Comparison of ENCODE assay signal across 8 mouse cellular contexts in the genomic region with DNA sequence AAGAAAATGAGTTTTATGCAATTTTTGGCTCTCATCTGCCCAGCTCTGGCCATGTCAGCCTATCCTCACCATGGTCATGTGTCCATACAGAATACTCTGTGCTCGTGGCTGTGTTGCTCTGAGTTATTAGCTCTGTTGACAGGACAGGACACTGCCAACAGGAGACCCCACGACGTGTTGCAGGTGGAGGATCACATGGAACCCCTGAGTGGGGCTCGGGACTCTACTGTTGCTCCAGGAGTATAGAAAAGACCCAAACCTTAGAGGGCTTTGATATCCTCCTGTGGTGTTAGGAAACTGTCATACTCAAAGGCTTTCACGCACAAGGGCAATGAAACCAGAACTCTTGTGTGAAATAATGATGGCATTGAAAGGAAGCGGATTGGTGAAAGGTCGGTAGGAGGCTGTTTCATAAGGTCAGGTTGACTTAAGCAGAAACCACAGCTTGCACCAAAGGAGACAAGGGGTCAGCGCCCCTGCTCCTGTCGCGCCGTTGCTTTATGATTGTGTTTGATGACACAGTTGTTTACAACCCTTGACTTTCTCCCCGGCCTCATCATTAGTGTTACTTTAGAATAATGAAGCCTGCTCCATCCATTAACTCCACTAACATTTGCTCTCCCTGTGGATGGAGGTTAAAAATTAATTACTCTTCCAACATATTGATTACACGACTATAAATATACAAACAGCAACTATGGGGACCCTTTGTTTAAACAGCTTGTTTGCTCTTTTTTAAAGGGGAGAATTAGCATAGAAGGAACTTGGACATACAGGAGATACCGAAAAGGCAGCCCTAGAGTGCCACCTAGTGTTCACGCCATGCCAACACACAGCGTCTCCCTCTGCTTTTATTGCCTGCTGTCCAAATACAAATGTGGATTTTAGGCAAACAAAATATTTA. TPM values are rescaled to one million over a fixed set of nuclear protein-coding genes. Genes with fewer than 3 reads are reported as not detected.
DNase-seq lines count a peak whose midpoint lies in the region; ATAC-seq and TF ChIP-seq lines count a peak whose summit lies in the region.

No protein-coding gene starts in this region.

- peak; percentile 79 for DNase-seq in heart, adult 8-10 months (ENCODE audit: low spot score)
- peak; percentile 86 for DNase-seq in embryo, embryonic 10.5 days (ENCODE audit: low spot score)
- DNase-seq in gastrocnemius, postnatal 25 days = peak; percentile 31
- DNase-seq in midbrain, postnatal 0 days (ENCODE audit: low spot score) = peak; percentile 78
- DNase-seq in spleen, postnatal 14 days (ENCODE audit: low spot score in 2 of 2) = peak; percentile 16 to 61

- WGBS in heart, embryonic 12.5 days = 39% methylated on average over 16 of the region's 16 CpGs
- 11% methylated on average over 16 of the region's 16 CpGs for WGBS in kidney, embryonic 14.5 days
- WGBS in limb, embryonic 15.5 days = 14% methylated on average over 16 of the region's 16 CpGs
- 38% methylated on average over 16 of the region's 16 CpGs for WGBS in midbrain, postnatal 0 days

- H3K9ac ChIP-seq in heart, embryonic 12.5 days = no peak overlapping the region
- H3K9ac ChIP-seq in kidney, embryonic 14.5 days (ENCODE audit: low read depth, low read length) = no peak overlapping the region
- H3K9ac ChIP-seq in limb, embryonic 15.5 days = no peak overlapping the region
- H3K9ac ChIP-seq in midbrain, postnatal 0 days (replicated peaks; ENCODE audit: low read length, poor library complexity, severe bottlenecking) = no peak overlapping the region

- peaks cover 9% of the 10 kb centered on the region; the same call in 1 of the 2 replicates for H3K9me3 ChIP-seq in heart, embryonic 12.5 days (replicated peaks)
- peaks cover 2% of the 10 kb centered on the region; the same call in 1 of the 2 replicates for H3K9me3 ChIP-seq in kidney, embryonic 14.5 days (ENCODE audit: control insufficient read depth, low read length)
- peaks cover 6% of the 10 kb centered on the region; the same call in 1 of the 2 replicates for H3K9me3 ChIP-seq in limb, embryonic 15.5 days
- H3K9me3 ChIP-seq in midbrain, postnatal 0 days (ENCODE audit: low read length) = no peaks in the 10 kb centered on the region

- no peak for ATAC-seq in heart, embryonic 12.5 days (ENCODE audit: insufficient number of reproducible peaks, low FRiP score)
- peak; percentile 81 for ATAC-seq in kidney, embryonic 14.5 days (ENCODE audit: low FRiP score, low TSS enrichment)
- ATAC-seq in limb, embryonic 15.5 days (ENCODE audit: insufficient number of reproducible peaks, low FRiP score, low TSS enrichment, low read depth) = no peak
- ATAC-seq in midbrain, postnatal 0 days (ENCODE audit: low FRiP score) = peak; percentile 77; the same call in 1 of the 2 replicates

- H3K4me3 ChIP-seq in heart, embryonic 12.5 days = no peak overlapping the region
- no peak overlapping the region for H3K4me3 ChIP-seq in kidney, embryonic 14.5 days (ENCODE audit: low read length)
- 0 out of 2 replicates have a peak overlapping the region, but pooled peaks have one; percentile 3 for H3K4me3 ChIP-seq in limb, embryonic 15.5 days
- H3K4me3 ChIP-seq in midbrain, postnatal 0 days (ENCODE audit: low read depth, low read length) = no peak overlapping the region

- no peaks in the 10 kb centered on the region for H3K36me3 ChIP-seq in heart, embryonic 12.5 days
- no peaks in the 10 kb centered on the region for H3K36me3 ChIP-seq in kidney, embryonic 14.5 days (ENCODE audit: control insufficient read depth, insufficient read depth, low read length)
- H3K36me3 ChIP-seq in limb, embryonic 15.5 days = no peaks in the 10 kb centered on the region
- no peaks in the 10 kb centered on the region for H3K36me3 ChIP-seq in midbrain, postnatal 0 days (ENCODE audit: insufficient read depth, low read length)

- no peaks in the 10 kb centered on the region for H3K27me3 ChIP-seq in heart, embryonic 12.5 days (replicated peaks)
- H3K27me3 ChIP-seq in kidney, embryonic 14.5 days (ENCODE audit: control insufficient read depth, insufficient read depth, low read length) = no peaks in the 10 kb centered on the region
- H3K27me3 ChIP-seq in limb, embryonic 15.5 days = no peaks in the 10 kb centered on the region
- no peaks in the 10 kb centered on the region for H3K27me3 ChIP-seq in midbrain, postnatal 0 days (ENCODE audit: insufficient read depth, low read length)

- TF ChIP-seq CTCF in midbrain, postnatal 0 days (IDR thresholded peaks at IDR 0.05) = peak; percentile 96

- H3K4me1 ChIP-seq in heart, embryonic 12.5 days (replicated peaks) = no peaks in the 10 kb centered on the region
- 0 out of 2 replicates have a peak, but pooled peaks cover 3% of the 10 kb centered on the region for H3K4me1 ChIP-seq in kidney, embryonic 14.5 days (ENCODE audit: control insufficient read depth, insufficient read depth, low read length)
- H3K4me1 ChIP-seq in limb, embryonic 15.5 days = no peaks in the 10 kb centered on the region
- H3K4me1 ChIP-seq in midbrain, postnatal 0 days (ENCODE audit: insufficient read depth, low read length) = no peaks in the 10 kb centered on the region

- no peak overlapping the region for H3K4me2 ChIP-seq in heart, embryonic 12.5 days
- H3K4me2 ChIP-seq in kidney, embryonic 14.5 days (replicated peaks; ENCODE audit: low read depth, low read length) = peak overlapping the region; percentile 27
- 0 out of 2 replicates have a peak overlapping the region, but pooled peaks have one; percentile 12 for H3K4me2 ChIP-seq in limb, embryonic 15.5 days
- no peak overlapping the region for H3K4me2 ChIP-seq in midbrain, postnatal 0 days (ENCODE audit: low read depth, low read length, poor library complexity, severe bottlenecking)

- H3K27ac ChIP-seq in heart, embryonic 12.5 days (ENCODE audit: poor library complexity, severe bottlenecking) = no peak overlapping the region
- no peak overlapping the region for H3K27ac ChIP-seq in kidney, embryonic 14.5 days (ENCODE audit: low read depth, low read length)
- no peak overlapping the region for H3K27ac ChIP-seq in limb, embryonic 15.5 days
- no peak overlapping the region for H3K27ac ChIP-seq in midbrain, postnatal 0 days (ENCODE audit: low read depth, low read length)

RNA-seq across cellular contexts. Expression of a gene that starts 46.7 kb away (rescaled TPM):
- 100 to 1,000 TPM; 133 to 149 (median 136) TPM for total RNA-seq in heart, adult 8-10 months (2022)
- 223 and 232 TPM in 2 replicates for polyA plus RNA-seq in heart, embryonic 12.5 days (2016; fragmentation: Nextera tagmentation; extraction: Ambion mirVana)
- 100 to 1,000 TPM; 252 to 287 TPM for total RNA-seq in gastrocnemius, postnatal 25 days (2021)
- 238 and 259 TPM in 2 replicates for polyA plus RNA-seq in kidney, embryonic 14.5 days (2014; fragmentation: Nextera tagmentation; extraction: Ambion mirVana)
- polyA plus RNA-seq in limb, embryonic 15.5 days (2015; fragmentation: Nextera tagmentation; extraction: Ambion mirVana) = 212 and 222 TPM in 2 replicates
- 136 and 173 TPM in 2 replicates for total RNA-seq in midbrain, postnatal 0 days (2014; rRNA removed)
- 233 and 235 TPM in 2 replicates for polyA plus RNA-seq in midbrain, postnatal 0 days (2015; fragmentation: Nextera tagmentation; extraction: Ambion mirVana)

Comparison
In these comparisons a context has a peak if more than half of its experiments do, and no peak if none do; other contexts are left out.
1. DNase-seq: peak in every context shown above with its lines; median percentile 86 in embryo, embryonic 10.5 days; 79 in heart, adult 8-10 months; 78 in midbrain, postnatal 0 days; 38 in spleen, postnatal 14 days; 31 in gastrocnemius, postnatal 25 days.
2. ATAC-seq: peak in kidney, embryonic 14.5 days (single experiment) and midbrain, postnatal 0 days (single experiment); none in heart, embryonic 12.5 days (single experiment) and limb, embryonic 15.5 days (single experiment).
3. H3K4me2 ChIP-seq: peak in kidney, embryonic 14.5 days (single experiment) and limb, embryonic 15.5 days (single experiment); none in heart, embryonic 12.5 days (single experiment) and midbrain, postnatal 0 days (single experiment).